Mouse (Mus musculus): ENCODE data around the gene Olfr173.

Gene Olfr173

DNA sequence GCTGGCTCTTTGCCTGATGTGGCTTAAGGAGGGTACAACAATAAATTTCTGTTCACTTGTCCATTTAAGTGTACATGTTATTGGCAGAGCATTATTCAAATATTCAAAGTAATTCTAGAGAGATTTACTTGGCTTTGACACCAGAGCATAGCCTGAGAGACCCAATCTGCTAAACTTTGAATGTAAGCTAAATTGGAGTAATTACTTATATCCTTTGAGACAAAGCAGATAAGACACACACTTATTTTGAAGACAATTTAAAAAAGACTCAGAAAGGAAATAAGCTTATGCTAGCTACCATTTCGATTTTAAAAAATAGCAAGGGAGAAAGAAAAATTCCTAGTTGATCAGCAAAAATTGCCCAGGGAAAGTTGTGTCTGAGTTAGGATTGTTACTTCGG is at the start of gene Olfr173:
Gene Olfr173, minus strand, starts transcription at position 101 of the 400 bp plus-strand sequence.
- DNase-seq = no peak

DNA sequence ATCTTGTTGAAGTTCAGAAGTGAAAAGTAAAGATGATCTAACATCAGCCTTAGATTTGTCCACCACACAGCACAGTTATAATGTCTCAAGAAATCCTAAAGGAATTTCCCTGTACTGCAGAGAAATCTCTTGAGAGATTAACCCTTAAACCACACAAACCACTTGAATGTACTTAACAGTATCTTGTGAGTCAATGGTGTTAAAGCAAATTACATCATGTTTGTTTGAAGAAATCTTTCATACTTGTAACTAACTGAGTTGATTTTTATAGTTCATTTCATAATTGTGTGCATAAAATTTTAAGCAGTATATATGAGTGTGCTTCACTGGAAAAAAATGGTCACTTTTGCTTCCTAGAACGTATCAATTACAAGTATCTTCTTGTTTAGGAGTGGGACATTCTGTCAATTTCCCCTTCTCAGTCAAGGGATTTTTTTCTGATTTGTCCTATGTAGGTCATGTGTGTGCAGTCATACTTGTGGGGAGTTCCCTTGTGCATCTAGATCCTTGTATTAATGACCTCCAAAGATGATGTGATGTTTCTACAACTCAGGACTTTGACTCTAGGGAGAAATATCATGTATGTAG is 26.8 kb upstream of the Olfr173 start, which contains the start of gene Olfr175-ps1:
Gene Olfr175-ps1, minus strand, starts transcription at position 51 of the 588 bp plus-strand sequence.
- DNase-seq = no peak

DNA sequence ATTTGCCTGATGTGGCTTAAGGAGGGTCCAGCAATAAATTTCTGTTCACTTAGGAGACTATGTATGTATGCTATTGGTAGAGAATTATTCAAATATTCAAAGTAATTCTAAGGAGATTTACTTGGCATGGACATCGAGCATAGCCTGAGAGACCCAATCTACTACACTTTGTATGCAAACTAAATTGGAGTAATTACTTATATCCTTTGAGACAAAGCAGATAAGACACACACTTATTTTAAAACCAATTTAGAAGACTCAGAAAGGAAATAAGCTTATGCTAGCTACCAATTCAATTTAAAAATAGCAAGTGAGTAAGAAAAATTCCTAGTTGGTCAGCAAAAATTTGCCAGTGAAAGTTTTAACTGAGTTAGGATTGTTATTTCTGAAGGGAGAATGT is 37.0 kb downstream of the Olfr173 start, which contains the start of gene Olfr172:
Gene Olfr172, minus strand, starts transcription at position 101 of the 400 bp plus-strand sequence.
- DNase-seq = no peak

DNA sequence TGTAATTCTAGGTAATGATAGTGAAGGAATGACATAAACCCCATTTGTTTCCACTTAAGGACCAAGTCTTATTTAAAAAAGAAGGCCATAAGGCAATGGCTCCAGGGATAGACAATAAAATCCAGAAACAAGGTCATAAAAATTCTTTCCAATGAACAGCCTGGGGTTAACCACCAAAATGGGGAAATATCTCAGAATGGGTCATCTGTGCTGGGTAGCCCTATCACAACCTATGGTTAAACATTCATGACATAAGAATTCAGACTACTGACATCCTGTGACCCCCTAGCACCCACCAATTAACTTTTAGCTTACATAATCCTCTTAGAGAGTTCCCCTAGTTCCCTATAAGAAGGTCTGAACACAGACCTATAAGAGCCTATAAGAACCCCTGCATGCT is 43.9 kb downstream of the Olfr173 start:
- no peak for DNase-seq

DNA sequence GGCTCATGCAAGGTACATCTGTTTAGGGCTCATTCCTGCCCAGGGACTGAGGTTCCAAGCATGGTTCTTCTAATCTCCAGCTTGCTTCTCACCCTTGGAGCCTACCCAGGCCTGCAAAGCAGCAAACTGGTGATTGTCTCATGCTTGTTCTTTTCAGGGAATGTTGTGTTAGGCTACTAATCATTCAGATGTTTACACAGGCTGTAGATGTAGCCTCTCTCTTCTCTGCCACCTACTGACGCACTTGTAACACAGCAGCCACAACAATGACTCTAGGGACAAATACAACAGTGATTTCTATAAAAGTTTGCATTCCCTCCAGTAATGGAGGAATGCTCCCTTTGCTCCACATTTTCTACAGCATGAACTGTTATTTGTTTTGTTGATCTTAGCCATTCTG is 48.8 kb downstream of the Olfr173 start:
- DNase-seq = no peak

DNA sequence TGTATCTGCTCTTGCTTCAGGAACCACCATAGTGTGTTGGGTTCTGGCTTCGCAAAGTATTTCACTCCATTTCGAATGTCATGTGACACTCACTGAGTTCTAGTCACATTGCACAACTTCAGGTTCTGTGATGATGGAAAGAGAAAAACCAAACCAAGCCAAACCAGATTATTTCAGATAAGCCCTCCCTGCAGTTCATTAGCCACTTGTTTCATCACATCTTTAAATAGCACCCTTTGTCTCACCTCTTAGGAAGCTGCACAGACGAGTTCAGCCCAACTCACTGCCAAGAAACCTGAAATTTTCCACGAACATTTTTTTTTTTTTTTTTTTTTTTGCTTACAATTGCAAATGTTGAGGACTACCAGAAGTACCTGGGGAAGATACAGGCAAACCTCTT is 53.4 kb downstream of the Olfr173 start:
- DNase-seq = no peak
